Comparison of ENCODE assay signal across 9 mouse cellular contexts in genomic region chr2:157063241-157063700, GRCm38 (mm10). TPM values are rescaled to one million over a fixed set of nuclear protein-coding genes. Genes with fewer than 3 reads are reported as not detected.
DNase-seq lines count a peak whose midpoint lies in the region; ATAC-seq and TF ChIP-seq lines count a peak whose summit lies in the region.
"Had no signal": no experiment of that assay in that cellular context is flagged by ENCODE, and none has a peak within 500 bp of the region (broad histone marks: within the 10 kb centered on the region; RNA-seq: fewer than 3 reads in every experiment).

No protein-coding gene starts in this region.

- no peaks in the 10 kb centered on the region for H3K9me3 ChIP-seq in heart, postnatal 0 days (replicated peaks; ENCODE audit: control insufficient read depth, low read length)
- H3K9me3 ChIP-seq in midbrain, postnatal 0 days (ENCODE audit: low read length) = no peaks in the 10 kb centered on the region
- H3K9me3 ChIP-seq: lung, embryonic 15.5 days had no signal

- no peak overlapping the region for H3K4me2 ChIP-seq in heart, postnatal 0 days (ENCODE audit: low read depth, low read length)
- no peak overlapping the region for H3K4me2 ChIP-seq in midbrain, postnatal 0 days (ENCODE audit: low read depth, low read length, poor library complexity, severe bottlenecking)
- H3K4me2 ChIP-seq: lung, embryonic 15.5 days had no signal

- no peak for ATAC-seq in heart, postnatal 0 days (ENCODE audit: insufficient read depth, low read depth)
- peak; percentile 74 for ATAC-seq in neutrophil, adult 5-6 weeks (ENCODE audit: extremely low read depth, insufficient number of reproducible peaks, low FRiP score, poor library complexity, severe bottlenecking)
- no peak for ATAC-seq in midbrain, postnatal 0 days (ENCODE audit: low FRiP score)

- H3K4me3 ChIP-seq in heart, adult 2 months = no peak overlapping the region
- H3K4me3 ChIP-seq in thymus, adult 2 months (ENCODE audit: control insufficient read depth, insufficient read depth, low read length) = no peak overlapping the region
- no peak overlapping the region for H3K4me3 ChIP-seq in heart, postnatal 0 days (ENCODE audit: low read depth, low read length)
- H3K4me3 ChIP-seq in midbrain, postnatal 0 days (ENCODE audit: low read depth, low read length) = no peak overlapping the region
- H3K4me3 ChIP-seq: lung, embryonic 15.5 days had no signal

- H3K79me2 ChIP-seq in heart, adult 2 months (replicated peaks; ENCODE audit: control insufficient read depth, insufficient read depth, low read length) = peaks cover 5% of the 10 kb centered on the region; the same call in 1 of the 2 replicates

- H3K36me3 ChIP-seq in heart, adult 2 months (ENCODE audit: control insufficient read depth, insufficient read depth, low read length) = peaks cover 3% of the 10 kb centered on the region
- no peaks in the 10 kb centered on the region for H3K36me3 ChIP-seq in thymus, adult 2 months (ENCODE audit: control insufficient read depth, insufficient read depth, low read length)
- peaks cover 16% of the 10 kb centered on the region for H3K36me3 ChIP-seq in heart, postnatal 0 days (replicated peaks; ENCODE audit: control insufficient read depth, insufficient read depth, low read length)
- H3K36me3 ChIP-seq in midbrain, postnatal 0 days (ENCODE audit: insufficient read depth, low read length) = peaks cover 11% of the 10 kb centered on the region; the same call in 1 of the 2 replicates

- intact Hi-C loops in heart, adult 2 months (cut with DNase I) = no loop called here
- intact Hi-C loops in heart, postnatal 36 days (cut with DNase I) = no loop called here

- no peak for TF ChIP-seq CTCF in heart, adult 2 months (IDR thresholded peaks at IDR 0.05)
- TF ChIP-seq CTCF in thymus, adult 2 months (IDR thresholded peaks at IDR 0.05; ENCODE audit: borderline replicate concordance, control insufficient read depth, extremely low read depth, insufficient read depth, low read length, poor library complexity) = 0 out of 2 replicates have a peak, but pooled peaks have one; percentile 16
- no peak for TF ChIP-seq CTCF in heart, postnatal 0 days (IDR thresholded peaks at IDR 0.05; ENCODE audit: low read depth)
- no peak for TF ChIP-seq CTCF in midbrain, postnatal 0 days (IDR thresholded peaks at IDR 0.05)

- 0 out of 2 replicates have a peak, but pooled peaks have one; percentile 25 for TF ChIP-seq EP300 in heart, adult 2 months (IDR thresholded peaks at IDR 0.05; ENCODE audit: insufficient read depth, low read depth, low read length)
- TF ChIP-seq EP300 in heart, postnatal 0 days (IDR thresholded peaks at IDR 0.05; ENCODE audit: low read depth) = no peak

- peak overlapping the region; percentile 74; the same call in 1 of the 2 replicates for H3K27ac ChIP-seq in heart, adult 2 months
- H3K27ac ChIP-seq in thymus, adult 2 months (ENCODE audit: control insufficient read depth, insufficient read depth, low read length) = no peak overlapping the region
- H3K27ac ChIP-seq in heart, postnatal 0 days (ENCODE audit: low read depth) = peak overlapping the region; percentile 91; the same call in 1 of the 2 replicates
- no peak overlapping the region for H3K27ac ChIP-seq in midbrain, postnatal 0 days (ENCODE audit: low read depth, low read length)
- H3K27ac ChIP-seq: lung, embryonic 15.5 days had no signal

- peak; percentile 46 to 77 for DNase-seq in heart, adult 2 months
- no peak for DNase-seq in heart, postnatal 36 days
- DNase-seq in thymus, adult 2 months = no peak
- no peak for DNase-seq in thymus, postnatal 10 days (ENCODE audit: low spot score in 2 of 2)
- no peak for DNase-seq in heart, postnatal 0 days (ENCODE audit: low spot score)
- no peak for DNase-seq in retina, postnatal 1 day
- no peak for DNase-seq in midbrain, postnatal 0 days (ENCODE audit: low spot score)

- no peaks in the 10 kb centered on the region for H3K27me3 ChIP-seq in heart, adult 2 months (ENCODE audit: control insufficient read depth, insufficient read depth, low read length)
- H3K27me3 ChIP-seq in thymus, adult 2 months (ENCODE audit: control insufficient read depth, insufficient read depth, low read length) = no peaks in the 10 kb centered on the region
- H3K27me3 ChIP-seq in heart, postnatal 0 days (ENCODE audit: control insufficient read depth, insufficient read depth, low read length) = no peaks in the 10 kb centered on the region
- no peaks in the 10 kb centered on the region for H3K27me3 ChIP-seq in midbrain, postnatal 0 days (ENCODE audit: insufficient read depth, low read length)
- H3K27me3 ChIP-seq: lung, embryonic 15.5 days had no signal

- no peak for TF ChIP-seq POLR2A in heart, adult 2 months (IDR thresholded peaks at IDR 0.05; ENCODE audit: insufficient read depth, low read depth, low read length)
- no peak for TF ChIP-seq POLR2A in thymus, adult 2 months (IDR thresholded peaks at IDR 0.05; ENCODE audit: control insufficient read depth, extremely low read depth, insufficient read depth, low read length, poor library complexity)

- peaks cover 31% of the 10 kb centered on the region for H3K4me1 ChIP-seq in heart, adult 2 months (ENCODE audit: control insufficient read depth, insufficient read depth, low read length)
- H3K4me1 ChIP-seq in thymus, adult 2 months (replicated peaks; ENCODE audit: control insufficient read depth, insufficient read depth, low read length) = peaks cover 14% of the 10 kb centered on the region
- H3K4me1 ChIP-seq in heart, postnatal 0 days (ENCODE audit: control insufficient read depth, insufficient read depth) = peaks cover 50% of the 10 kb centered on the region
- peaks cover 12% of the 10 kb centered on the region; the same call in 1 of the 2 replicates for H3K4me1 ChIP-seq in midbrain, postnatal 0 days (ENCODE audit: insufficient read depth, low read length)

- no peak overlapping the region for H3K9ac ChIP-seq in heart, adult 2 months (ENCODE audit: low read depth, low read length)
- no peak overlapping the region for H3K9ac ChIP-seq in heart, postnatal 0 days (replicated peaks; ENCODE audit: low read depth, low read length)
- no peak overlapping the region for H3K9ac ChIP-seq in midbrain, postnatal 0 days (replicated peaks; ENCODE audit: low read length, poor library complexity, severe bottlenecking)
- H3K9ac ChIP-seq: lung, embryonic 15.5 days had no signal

- 24% methylated on average over 4 of the region's 4 CpGs for WGBS in heart, adult 2 months
- WGBS in thymus, adult 2 months = 28% methylated on average over 4 of the region's 4 CpGs
- 38% methylated on average over 4 of the region's 4 CpGs for WGBS in heart, postnatal 0 days
- 76% methylated on average over 4 of the region's 4 CpGs for WGBS in midbrain, postnatal 0 days

RNA-seq across cellular contexts. Expression of gene Soga1, which starts 15.8 kb away (rescaled TPM):
- 10 to 100 TPM; 10.0 to 11.7 TPM for total RNA-seq in heart, adult 2 months (2021)
- polyA plus RNA-seq in heart, adult 2 months (2012; rRNA removed) = 4.8 and 6.6 TPM in 2 replicates
- 10 to 100 TPM; 11.5 to 13.4 TPM for total RNA-seq in heart, postnatal 36 days (2021)
- polyA plus RNA-seq in thymus, adult 2 months (2012; rRNA removed) = 5.2 and 5.3 TPM in 2 replicates
- 21.0 and 48.5 TPM in 2 replicates for total RNA-seq in heart, postnatal 0 days (2014; rRNA removed; ENCODE audit: low replicate concordance)
- 1.0 and 1.1 TPM in 2 replicates for polyA plus RNA-seq in heart, postnatal 0 days (2015; fragmentation: Nextera tagmentation; extraction: Ambion mirVana)
- total RNA-seq in neutrophil, adult 5-6 weeks (2017) = 0.23 and 0.25 TPM in 2 replicates
- total RNA-seq in midbrain, postnatal 0 days (2014; rRNA removed) = 122 and 132 TPM in 2 replicates
- polyA plus RNA-seq in midbrain, postnatal 0 days (2015; fragmentation: Nextera tagmentation; extraction: Ambion mirVana) = 2.8 and 3.9 TPM in 2 replicates

RNA-seq across cellular contexts. Expression of gene Tldc2, which starts 23.6 kb away (rescaled TPM):
- total RNA-seq in heart, adult 2 months (2021) = not detected
- polyA plus RNA-seq in heart, adult 2 months (2012; rRNA removed) = not detected in 2 replicates
- total RNA-seq in heart, postnatal 36 days (2021) = not detected
- polyA plus RNA-seq in thymus, adult 2 months (2012; rRNA removed) = not detected in 2 replicates
- total RNA-seq in heart, postnatal 0 days (2014; rRNA removed; ENCODE audit: low replicate concordance) = not detected in 2 replicates
- polyA plus RNA-seq in heart, postnatal 0 days (2015; fragmentation: Nextera tagmentation; extraction: Ambion mirVana) = not detected in 2 replicates
- total RNA-seq in neutrophil, adult 5-6 weeks (2017) = not detected in 2 replicates
- not detected in 2 replicates for total RNA-seq in midbrain, postnatal 0 days (2014; rRNA removed)
- not detected in 2 replicates for polyA plus RNA-seq in midbrain, postnatal 0 days (2015; fragmentation: Nextera tagmentation; extraction: Ambion mirVana)
- polyA plus RNA-seq: lung, embryonic 15.5 days had no signal

RNA-seq across cellular contexts. Expression of gene Dsn1, which starts 56.3 kb away (rescaled TPM):
- 1 to 10 TPM; 1.3 to 1.8 TPM for total RNA-seq in heart, adult 2 months (2021)
- 0.70 and 2.0 TPM in 2 replicates for polyA plus RNA-seq in heart, adult 2 months (2012; rRNA removed)
- 1 to 10 TPM; 1.6 to 2.2 TPM for total RNA-seq in heart, postnatal 36 days (2021)
- polyA plus RNA-seq in thymus, adult 2 months (2012; rRNA removed) = 11.9 and 12.3 TPM in 2 replicates
- total RNA-seq in heart, postnatal 0 days (2014; rRNA removed; ENCODE audit: low replicate concordance) = 28.2 and 47.4 TPM in 2 replicates
- 13.8 TPM in 2 replicates for polyA plus RNA-seq in heart, postnatal 0 days (2015; fragmentation: Nextera tagmentation; extraction: Ambion mirVana)
- 11.0 and 14.4 TPM in 2 replicates for total RNA-seq in neutrophil, adult 5-6 weeks (2017)
- 5.3 and 8.8 TPM in 2 replicates for total RNA-seq in midbrain, postnatal 0 days (2014; rRNA removed)
- polyA plus RNA-seq in midbrain, postnatal 0 days (2015; fragmentation: Nextera tagmentation; extraction: Ambion mirVana) = 7.2 and 7.8 TPM in 2 replicates

Comparison
In these comparisons a context has a peak if more than half of its experiments do, and no peak if none do; other contexts are left out.
1. DNase-seq: peak in heart, adult 2 months (2 of 2); none in heart, postnatal 36 days (0 of 2), thymus, adult 2 months (single experiment), thymus, postnatal 10 days (0 of 2), heart, postnatal 0 days (single experiment), retina, postnatal 1 day (single experiment) and midbrain, postnatal 0 days (single experiment).
2. H3K27ac ChIP-seq: peak in heart, adult 2 months (single experiment) and heart, postnatal 0 days (single experiment); none in thymus, adult 2 months (single experiment) and midbrain, postnatal 0 days (single experiment).